Mouse (Mus musculus) limb, embryonic 14.5 days (tissue): ENCODE results near the gene Grik1. TPM values are rescaled to one million over a fixed set of nuclear protein-coding genes. Genes with fewer than 3 reads are reported as not detected.

Source experiments
- ATAC-seq: fragments of 200-750 bp; cut with Nextera tagmentation; 2 replicates; pipeline ENCODE4 v1.8.0; 2017; ENCODE audit warnings: low read depth, moderate number of reproducible peaks, moderate TSS enrichment; ENCODE audit not compliant: low FRiP score
- DNase-seq: peaks from one replicate; pipeline ENCODE4 v3.0.0-alpha.2; 2015; ENCODE audit warnings: low spot score
- H3K27ac ChIP-seq: fragments of 300-500 bp; sonication (generic); replicated peaks from 2 replicates; pipeline ENCODE4 v1.5.1; 2014; ENCODE audit warnings: low read depth, mild to moderate bottlenecking, low read length, moderate library complexity, mixed read lengths
- H3K27me3 ChIP-seq: fragments of 300-500 bp; sonication (generic); 2 replicates; pipeline ENCODE4 v1.6.1; 2014; ENCODE audit warnings: low read length, mixed read lengths; ENCODE audit not compliant: control insufficient read depth, insufficient read depth
- H3K36me3 ChIP-seq: fragments of 300-500 bp; sonication (generic); 2 replicates; pipeline ENCODE4 v1.6.1; 2014; ENCODE audit warnings: mild to moderate bottlenecking, low read length, moderate library complexity, mixed read lengths; ENCODE audit not compliant: control insufficient read depth, insufficient read depth
- H3K4me1 ChIP-seq: fragments of 300-500 bp; sonication (generic); 2 replicates; pipeline ENCODE4 v1.6.1; 2014; ENCODE audit warnings: antibody characterized with exemption, low read length, mixed read lengths; ENCODE audit not compliant: control insufficient read depth, insufficient read depth
- H3K4me2 ChIP-seq: fragments of 300-500 bp; sonication (generic); replicated peaks from 2 replicates; pipeline ENCODE4 v1.6.1; 2014; ENCODE audit warnings: low read depth, mild to moderate bottlenecking, low read length, moderate library complexity; ENCODE audit not compliant: severe bottlenecking
- H3K4me3 ChIP-seq: fragments of 300-500 bp; sonication (generic); replicated peaks from 2 replicates; pipeline ENCODE4 v1.5.1; 2014; ENCODE audit warnings: low read length
- H3K9ac ChIP-seq: fragments of 300-500 bp; sonication (generic); 2 replicates; pipeline ENCODE4 v1.6.1; 2014; ENCODE audit warnings: mild to moderate bottlenecking, low read depth, low read length, moderate library complexity; ENCODE audit not compliant: severe bottlenecking
- H3K9me3 ChIP-seq: fragments of 300-500 bp; sonication (generic); 2 replicates; pipeline ENCODE4 v1.6.1; 2016; ENCODE audit warnings: low read length; ENCODE audit not compliant: control insufficient read depth
- POLR2A ChIP-seq: fragments of 200-500 bp; IDR thresholded peaks from 2 replicates; pipeline ENCODE4 v1.8.0; 2012; ENCODE audit warnings: inconsistent platforms, mild to moderate bottlenecking, moderate library complexity, borderline replicate concordance; ENCODE audit not compliant: insufficient read depth, insufficient read length; ENCODE audit errors: extremely low read depth
- WGBS: fragments of 180-500 bp; shearing (Covaris S2); extraction: QIAGEN DNeasy Blood & Tissue Kit; methylation state at CpG from one replicate; pipeline ENCODE4 v1.1.7; 2014; 5-methylcytosine and 5-hydroxymethylcytosine counted together
- polyA plus RNA-seq, 2 experiments: library from polyadenylated mRNA; depleted of rRNA in 1 of 2; stranded (reverse) in 1 of 2; unstranded in 1 of 2; fragments of >200 nt; fragmentation: Nextera tagmentation in 1 of 2; extraction: Ambion mirVana in 1 of 2; gene quantifications; 2 replicates each; pipeline versions ENCODE4 v1.2.1 to v1.2.3; 2012 to 2014

The Grik1 gene
- polyA plus RNA-seq, 2 experiments, result 1.8 to 2.2 TPM

DNA sequence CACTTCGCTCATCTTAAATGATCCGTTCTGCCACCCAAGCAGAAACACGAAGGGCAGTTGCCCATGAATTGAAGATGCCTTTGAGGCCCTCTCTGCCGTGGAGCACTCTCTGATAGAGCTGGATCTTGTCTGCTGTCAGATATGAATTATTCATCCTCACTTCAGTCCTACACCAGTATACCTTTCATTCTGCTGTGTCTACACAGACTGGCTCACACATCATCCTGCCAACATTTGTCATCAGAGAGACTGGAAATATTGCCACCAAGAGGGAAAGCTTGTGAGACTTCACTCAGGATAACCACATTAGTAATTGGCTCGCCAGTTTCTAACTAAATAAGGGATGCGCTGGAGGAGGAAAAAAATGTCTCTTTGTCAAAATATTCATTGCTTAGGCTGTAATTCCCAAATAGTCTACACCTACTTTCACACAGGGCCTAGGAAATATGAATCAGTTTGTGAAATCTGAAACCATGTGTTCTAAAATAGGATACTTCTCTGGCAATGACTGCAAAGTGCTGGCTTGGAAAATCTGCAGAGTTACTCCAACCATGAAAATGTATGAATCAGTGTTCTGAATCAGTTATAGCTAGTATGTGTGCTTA, 102.5 kb downstream of the Grik1 start:
- ATAC-seq (no peak), DNase-seq (no peak)
- WGBS, result 76% methylated on average over 6 of the region's 6 CpGs
- H3K4me1 ChIP-seq, result no peaks in the 10 kb centered on the region
- no peaks in the 10 kb centered on the region for H3K36me3 ChIP-seq
- no peak overlapping the region for H3K27ac ChIP-seq
- TF ChIP-seq POLR2A, result no peak
- no peak overlapping the region for H3K4me2 ChIP-seq
- H3K9me3 ChIP-seq, result no peaks in the 10 kb centered on the region
- H3K4me3 ChIP-seq, result no peak overlapping the region
- H3K27me3 ChIP-seq, result no peaks in the 10 kb centered on the region
- no peak overlapping the region for H3K9ac ChIP-seq

DNA sequence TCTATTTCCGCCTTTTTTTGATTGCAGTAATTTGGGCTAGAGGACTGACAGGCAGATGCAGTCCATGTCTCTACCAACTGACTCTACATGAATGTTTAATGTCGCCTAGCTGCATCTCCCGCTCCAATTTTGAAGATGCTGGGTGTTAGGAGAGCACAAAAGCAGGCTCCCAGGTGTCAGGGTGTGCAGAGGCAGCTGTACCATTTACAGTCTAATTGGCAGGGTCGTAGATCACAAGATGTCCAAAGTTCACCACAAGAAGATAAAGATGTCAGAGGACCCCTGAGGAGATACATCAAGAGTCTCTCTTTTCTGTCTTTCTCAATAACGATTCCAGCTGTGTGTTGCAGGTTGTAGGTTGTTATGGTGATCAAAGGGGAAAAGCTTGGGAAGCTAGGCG, 111.3 kb downstream of the Grik1 start:
- TF ChIP-seq POLR2A, result no peak
- Histone ChIP-seq H3K9me3 (no peaks in the 10 kb centered on the region), H3K9ac (no peak overlapping the region), H3K36me3 (no peaks in the 10 kb centered on the region), H3K27me3 (no peaks in the 10 kb centered on the region), H3K27ac (no peak overlapping the region), H3K4me3 (no peak overlapping the region), H3K4me1 (no peaks in the 10 kb centered on the region), H3K4me2 (no peak overlapping the region)
- ATAC-seq (no peak), DNase-seq (no peak)
- 63% methylated on average over 6 of the region's 6 CpGs for WGBS

DNA sequence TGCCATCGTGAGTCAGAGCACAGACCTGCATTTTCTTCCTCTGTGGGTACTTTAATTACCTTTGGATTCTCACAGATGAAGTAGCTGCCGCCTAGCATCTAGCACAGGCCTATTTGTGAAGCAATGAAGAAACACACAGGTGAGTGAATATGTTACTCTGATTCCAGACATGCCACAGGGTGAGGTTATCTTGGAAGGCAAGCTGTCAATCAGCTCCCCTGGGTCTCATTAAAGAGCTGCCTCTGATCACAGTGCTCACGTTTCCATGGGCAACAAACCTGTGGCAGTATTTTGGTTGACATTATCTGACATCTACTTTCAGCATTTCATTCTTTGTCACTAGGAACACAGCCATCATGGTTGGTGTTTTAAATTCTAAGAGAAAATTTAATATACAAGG, 112.7 kb downstream of the Grik1 start:
- ATAC-seq, result no peak
- no peaks in the 10 kb centered on the region for H3K27me3 ChIP-seq
- WGBS, result 50% methylated on average over 3 of the region's 3 CpGs

DNA sequence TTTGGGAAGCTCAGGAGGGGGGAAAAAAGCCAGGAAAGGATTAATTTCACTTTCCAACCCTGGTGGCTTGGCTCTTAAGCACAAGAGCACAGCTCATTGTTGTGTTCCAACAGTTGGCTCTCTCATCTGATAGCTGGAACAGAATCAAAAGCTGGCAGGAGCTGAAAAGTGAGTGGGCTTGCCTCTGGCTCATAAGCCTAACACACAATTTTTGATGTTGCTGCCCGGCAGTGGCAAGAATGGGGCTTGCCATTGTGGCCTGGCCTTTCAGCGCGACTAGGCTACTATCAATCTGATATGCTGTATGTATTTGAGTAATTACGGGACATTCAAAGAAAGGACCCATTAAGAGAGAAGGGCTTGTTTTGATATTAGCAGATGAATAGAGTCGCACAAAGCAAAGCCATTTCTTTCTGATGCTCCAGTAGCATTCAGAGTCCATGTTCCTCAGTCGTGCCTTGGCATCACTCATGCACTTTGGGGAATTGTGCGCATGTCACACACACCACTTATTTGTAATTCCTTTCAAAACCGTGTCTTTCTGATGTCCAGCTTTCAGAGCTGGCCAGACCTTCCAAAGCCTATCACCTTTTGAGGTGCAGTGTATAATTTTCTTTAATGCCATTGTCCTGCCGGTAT, 115.9 kb downstream of the Grik1 start:
- no peak for TF ChIP-seq POLR2A
- no peaks in the 10 kb centered on the region for H3K27me3 ChIP-seq
- no peak overlapping the region for H3K9ac ChIP-seq
- no peak overlapping the region for H3K4me2 ChIP-seq
- no peaks in the 10 kb centered on the region for H3K4me1 ChIP-seq
- H3K27ac ChIP-seq, result no peak overlapping the region
- DNase-seq (peak; percentile 44), ATAC-seq (no peak)
- H3K36me3 ChIP-seq, result no peaks in the 10 kb centered on the region
- 84% methylated on average over 9 of the region's 9 CpGs for WGBS
- no peak overlapping the region for H3K4me3 ChIP-seq
- no peaks in the 10 kb centered on the region for H3K9me3 ChIP-seq

More for the DNA sequence above, 112.7 kb downstream of the Grik1 start:
- no peak for DNase-seq
- no peak for TF ChIP-seq POLR2A
- H3K4me3 ChIP-seq, result no peak overlapping the region
- no peaks in the 10 kb centered on the region for H3K9me3 ChIP-seq
- H3K27ac ChIP-seq, result no peak overlapping the region
- no peaks in the 10 kb centered on the region for H3K4me1 ChIP-seq
- H3K4me2 ChIP-seq, result no peak overlapping the region
- no peaks in the 10 kb centered on the region for H3K36me3 ChIP-seq
- H3K9ac ChIP-seq, result no peak overlapping the region

DNA sequence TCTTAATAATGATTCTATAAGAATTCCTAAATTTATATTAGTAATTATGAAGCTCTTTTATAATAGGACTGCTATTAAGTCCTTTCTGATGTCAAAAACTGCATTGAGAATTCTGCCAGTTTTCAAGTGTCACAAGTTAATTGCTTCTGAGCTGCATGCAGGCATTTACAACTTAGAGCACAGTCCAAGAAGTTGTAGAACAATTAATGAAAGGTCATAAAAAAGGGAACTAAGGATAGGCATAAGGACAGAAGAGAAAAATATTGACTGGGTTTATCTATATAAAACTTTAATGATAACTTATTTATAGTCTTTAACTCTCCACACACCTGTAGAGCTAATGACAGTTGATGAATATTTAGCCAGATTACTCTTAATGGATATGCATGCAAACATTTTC, 123.5 kb downstream of the Grik1 start:
- no peak overlapping the region for H3K4me2 ChIP-seq
- H3K27me3 ChIP-seq, result no peaks in the 10 kb centered on the region
- H3K36me3 ChIP-seq, result no peaks in the 10 kb centered on the region
- no peak for ATAC-seq
- no peak overlapping the region for H3K27ac ChIP-seq
- no peak overlapping the region for H3K9ac ChIP-seq
- no peak for TF ChIP-seq POLR2A
- H3K4me3 ChIP-seq, result no peak overlapping the region
- H3K9me3 ChIP-seq, result no peaks in the 10 kb centered on the region
- DNase-seq, result no peak
- no peaks in the 10 kb centered on the region for H3K4me1 ChIP-seq
